Mouse (Mus musculus): ENCODE results near the gene Gm45521.

The Gm45521 gene

DNA sequence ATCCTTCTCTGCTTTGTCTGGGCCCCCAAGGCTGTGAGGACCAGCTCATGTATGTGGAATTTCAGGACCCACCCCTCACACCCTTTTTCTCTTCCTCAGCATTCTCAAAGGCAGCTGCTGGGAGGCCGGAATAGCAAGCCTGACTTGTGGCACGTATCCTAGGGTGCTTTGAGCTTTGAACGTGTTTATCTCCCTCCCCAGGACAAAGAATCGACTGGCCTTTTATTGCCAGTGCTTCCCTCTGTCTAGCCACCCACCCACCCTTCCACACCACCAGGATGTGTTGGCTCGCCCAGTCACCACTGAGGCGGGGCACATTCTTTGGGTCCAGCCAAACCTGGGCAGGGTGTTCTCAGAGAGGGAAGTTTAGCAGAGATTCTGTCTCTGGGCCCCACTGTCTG is 3.0 kb upstream of the Gm45521 start:
- DNase-seq: no peak

DNA sequence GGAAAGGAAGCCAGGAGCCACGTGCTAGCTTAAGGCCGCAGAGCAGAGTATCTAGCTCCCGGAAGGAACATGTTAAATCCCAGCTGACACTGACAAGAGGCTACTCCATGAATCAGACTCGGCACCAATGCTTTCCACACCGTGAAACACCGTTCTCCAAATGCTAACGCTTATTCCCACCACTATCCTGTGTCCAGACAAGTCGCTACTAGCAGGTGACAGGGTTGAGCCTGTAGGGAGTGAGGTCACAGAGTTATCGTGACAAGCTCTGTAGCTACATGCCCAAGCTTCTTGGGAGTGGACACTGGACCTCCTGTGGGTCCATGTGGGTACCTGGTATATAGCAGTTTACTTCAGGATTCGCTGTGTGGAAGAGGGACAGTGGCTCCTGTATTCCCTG is 661 bp upstream of the Gm45521 start:
- no peak for DNase-seq

DNA sequence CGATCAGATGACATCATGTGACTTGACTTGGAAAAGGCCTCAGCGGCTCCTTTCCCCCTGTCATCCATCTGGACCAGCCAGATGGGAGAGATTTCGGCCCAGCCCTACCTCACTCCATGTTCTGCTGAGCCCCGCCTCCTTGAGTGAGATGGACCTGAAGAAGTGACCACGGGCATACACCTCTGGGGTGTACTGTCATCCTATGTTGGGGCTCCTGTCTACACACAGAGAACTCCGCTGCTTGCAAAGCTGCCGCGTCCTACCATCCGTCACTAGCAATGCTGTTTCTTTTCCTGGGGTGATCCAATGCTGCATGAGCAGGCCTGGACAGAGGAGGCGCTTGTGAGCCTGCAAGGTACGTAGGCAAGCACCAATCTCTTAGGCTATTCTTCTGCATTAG is 3.5 kb downstream of the Gm45521 start:
- DNase-seq: peak; percentile 46

DNA sequence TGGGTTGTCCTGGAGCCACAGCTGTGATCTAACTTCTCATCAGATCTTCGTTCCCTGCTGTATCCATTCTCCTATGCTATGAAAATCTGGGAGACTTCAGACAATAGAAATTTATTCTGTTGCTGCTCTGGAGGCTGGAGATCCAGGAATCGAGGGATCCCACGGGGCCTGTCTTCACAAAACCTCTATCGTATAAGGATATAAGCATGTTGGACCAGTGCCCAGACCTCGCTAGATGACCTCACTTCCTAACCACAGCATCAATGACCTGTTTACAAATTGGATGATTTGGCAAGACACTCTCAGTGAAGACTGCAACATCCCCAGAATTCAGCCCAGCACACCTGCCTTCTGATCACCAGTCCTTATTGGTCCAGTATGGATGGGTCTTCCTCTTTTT is 4.6 kb downstream of the Gm45521 start:
- DNase-seq: no peak

DNA sequence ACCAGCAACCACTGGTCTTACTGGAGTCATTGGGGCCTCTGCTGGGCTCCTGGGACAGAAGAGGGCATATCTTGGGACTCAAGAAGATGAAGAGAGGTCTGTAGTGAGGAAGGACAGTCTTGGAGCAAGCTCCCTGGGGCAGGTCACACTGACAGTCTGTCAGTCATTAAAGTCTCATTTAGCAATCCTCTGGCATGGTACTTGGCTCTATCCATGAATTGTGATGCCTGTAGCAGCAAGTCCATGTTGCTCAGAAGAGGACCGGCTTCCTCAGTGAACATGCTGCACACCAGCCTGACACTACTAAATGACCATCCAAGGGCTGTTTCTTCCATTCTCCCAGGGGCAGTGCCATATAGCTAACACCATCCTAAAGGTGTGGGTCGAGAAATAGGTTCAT is 5.5 kb downstream of the Gm45521 start:
- no peak for DNase-seq

DNA sequence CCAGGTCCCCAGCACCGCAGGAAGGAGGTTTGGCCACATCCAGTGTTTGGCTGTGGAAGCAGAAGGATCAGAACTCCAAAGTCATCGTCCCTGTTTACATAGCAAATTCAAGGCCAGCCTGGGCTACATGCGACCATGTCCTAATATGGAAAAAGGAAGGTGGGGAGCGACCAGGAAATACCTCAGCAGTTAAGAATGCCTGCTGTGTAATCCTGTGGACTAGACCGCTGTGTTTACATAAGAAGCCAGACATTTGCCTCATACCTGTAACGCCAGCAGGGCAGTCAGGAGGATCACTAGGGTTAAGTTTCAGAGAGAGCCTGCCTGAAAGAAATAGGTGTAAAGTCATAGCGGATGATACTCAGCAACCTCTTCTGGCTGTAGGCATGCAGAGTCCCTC is 6.1 kb downstream of the Gm45521 start:
- no peak for DNase-seq

DNA sequence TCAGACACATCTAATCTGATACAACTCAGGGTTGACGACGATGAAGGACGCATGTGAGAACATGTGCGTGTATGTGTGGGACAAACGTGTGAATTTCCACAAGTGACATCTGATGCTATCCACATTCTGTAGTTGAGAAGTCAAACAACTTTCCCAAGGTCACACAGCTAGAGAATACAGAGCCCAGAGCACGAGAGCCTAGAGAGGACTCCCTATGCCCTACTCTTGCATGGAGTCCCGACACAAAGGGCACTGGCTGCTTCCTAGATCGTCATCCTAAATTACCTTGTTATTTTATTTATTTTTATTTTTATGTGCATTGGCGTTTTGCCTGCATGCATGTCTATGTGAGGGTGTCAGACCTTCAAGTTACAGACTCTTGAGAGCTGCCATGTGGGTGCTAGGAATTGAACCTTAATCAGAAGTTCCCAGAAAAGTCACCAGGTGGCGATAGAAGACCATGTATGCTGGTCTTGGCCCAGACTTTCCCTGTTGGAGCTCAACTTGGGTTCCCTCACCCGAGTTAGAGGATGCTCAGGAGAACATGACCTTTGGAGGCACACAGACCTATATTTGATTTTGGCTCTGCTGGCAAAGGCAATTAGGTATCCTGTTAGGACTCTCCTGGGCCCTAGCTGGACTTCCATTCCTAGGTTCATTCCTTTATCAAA is 7.3 kb downstream of the Gm45521 start:
- peak; percentile 69 for DNase-seq

DNA sequence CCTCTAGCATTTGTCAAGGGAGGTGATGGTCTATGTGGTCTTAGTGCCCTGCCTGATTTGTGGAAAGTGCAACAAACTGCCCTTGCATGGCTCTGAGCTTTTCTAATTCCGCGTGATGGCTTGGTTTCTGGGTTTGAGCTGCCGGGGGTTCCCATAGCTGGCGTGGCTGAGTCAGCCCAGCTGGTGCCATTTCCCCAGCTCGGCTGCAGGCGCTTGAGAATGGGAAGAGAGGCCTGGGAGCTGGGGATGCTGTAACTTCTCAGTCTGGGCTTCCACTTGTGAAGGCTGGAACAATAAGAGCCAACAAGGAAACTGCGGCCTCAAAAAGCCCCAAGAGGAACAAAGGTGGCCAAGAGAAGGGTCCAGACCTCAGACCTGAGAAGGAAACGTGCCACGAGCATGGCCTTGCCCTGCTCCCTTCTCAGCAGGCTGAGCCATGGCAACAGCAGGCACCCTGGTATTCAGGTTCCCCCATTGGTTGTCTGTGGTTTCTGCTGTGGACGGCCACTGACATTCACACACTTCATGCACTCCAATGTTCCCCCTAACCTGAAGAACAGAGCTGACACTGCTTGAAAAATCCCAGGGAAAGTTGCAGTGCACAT is 14.9 kb downstream of the Gm45521 start:
- DNase-seq: no peak

DNA sequence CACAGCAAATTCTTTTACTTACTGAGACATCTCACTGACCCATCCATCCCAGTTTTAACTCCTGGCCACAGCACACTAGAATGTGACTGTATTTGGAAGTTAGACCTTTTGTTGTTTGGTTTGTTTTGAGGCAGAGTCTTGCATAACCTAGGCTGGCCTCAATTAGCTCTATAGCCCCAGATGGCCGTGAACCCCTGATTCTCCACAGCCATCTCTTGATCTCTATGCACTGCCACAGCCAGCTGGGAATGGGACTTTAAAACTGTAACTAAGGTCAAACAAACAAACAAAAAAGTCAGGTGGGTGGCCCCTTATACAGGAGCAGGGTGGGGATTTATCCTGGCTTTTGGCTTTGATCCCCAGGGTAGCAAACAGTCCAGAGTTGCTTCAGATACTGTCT is 17.6 kb downstream of the Gm45521 start:
- no peak for DNase-seq

DNA sequence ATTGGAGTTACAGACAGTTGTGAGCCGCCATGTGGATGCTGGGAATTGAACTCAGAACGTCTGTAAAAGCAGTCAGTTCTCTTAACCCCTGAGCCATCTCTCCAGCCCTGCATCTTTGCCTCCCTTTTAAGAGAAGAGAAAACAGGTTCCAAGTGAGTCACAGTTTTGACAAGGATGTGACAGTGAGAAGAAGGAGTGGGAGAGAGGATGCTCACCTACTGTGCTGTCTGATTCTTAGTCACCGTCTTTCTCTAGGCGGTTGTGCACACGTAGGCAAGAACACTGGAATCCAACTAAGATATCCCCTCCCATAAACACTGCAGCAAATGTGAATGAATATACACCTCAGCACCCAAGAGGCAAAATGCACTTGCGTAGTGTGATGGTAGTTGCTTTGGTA is 18.1 kb downstream of the Gm45521 start:
- no peak for DNase-seq

DNA sequence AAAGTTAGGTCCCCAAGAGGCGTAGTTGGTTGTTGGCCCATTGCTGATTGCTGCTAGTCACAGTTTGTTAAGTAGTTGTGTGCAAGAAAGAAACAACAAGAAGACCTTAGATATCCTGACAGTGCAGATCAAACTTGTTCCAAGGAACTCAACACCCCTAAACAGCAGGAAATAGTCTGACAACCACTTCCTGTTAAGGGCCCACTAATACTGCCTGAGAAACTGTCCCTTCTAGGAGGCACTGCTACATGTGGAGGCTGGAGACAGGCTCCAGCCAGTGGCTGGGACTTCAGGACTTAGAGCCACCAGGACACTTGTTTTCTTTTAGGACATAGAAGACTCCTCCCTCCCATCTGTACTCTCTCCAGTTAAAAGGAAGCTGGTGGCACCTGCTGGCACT is 20.4 kb downstream of the Gm45521 start:
- no peak for DNase-seq

DNA sequence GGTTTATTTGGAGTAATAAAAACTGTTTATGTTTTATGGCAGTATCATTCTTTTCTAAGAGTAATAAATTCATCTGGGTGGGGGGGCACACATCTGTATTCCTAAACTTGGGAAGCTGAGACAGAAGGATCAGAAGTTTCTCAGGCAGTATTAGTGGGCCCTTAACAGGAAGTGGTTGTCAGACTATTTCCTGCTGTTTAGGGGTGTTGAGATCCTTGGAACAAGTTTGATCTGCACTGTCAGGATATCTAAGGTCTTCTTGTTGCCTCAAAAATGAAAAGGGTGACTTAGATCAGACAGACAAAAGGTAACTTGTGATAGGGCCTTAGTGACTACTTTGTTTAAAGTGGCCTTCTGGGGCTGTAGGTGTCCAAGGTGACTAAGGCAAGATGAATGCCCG is 21.1 kb downstream of the Gm45521 start:
- no peak for DNase-seq

DNA sequence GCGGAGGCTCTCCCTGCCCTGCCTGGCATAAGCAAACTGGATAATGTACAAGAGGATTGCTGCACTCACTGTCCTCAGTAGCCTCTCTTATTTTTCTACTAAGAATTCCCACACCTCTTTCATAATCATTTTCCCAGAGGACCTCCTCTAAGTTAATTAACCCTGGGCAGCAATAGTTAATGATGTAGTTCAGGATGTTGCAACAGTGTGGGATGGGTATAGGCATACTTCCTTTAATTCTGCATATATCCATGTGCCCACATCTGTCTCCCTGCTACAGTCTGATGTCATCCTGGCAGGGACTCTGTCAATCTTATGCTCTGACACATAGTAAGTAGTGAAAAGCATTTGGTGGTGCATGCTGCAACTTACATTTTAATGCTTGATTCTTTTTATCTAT is 24.1 kb downstream of the Gm45521 start:
- no peak for DNase-seq

DNA sequence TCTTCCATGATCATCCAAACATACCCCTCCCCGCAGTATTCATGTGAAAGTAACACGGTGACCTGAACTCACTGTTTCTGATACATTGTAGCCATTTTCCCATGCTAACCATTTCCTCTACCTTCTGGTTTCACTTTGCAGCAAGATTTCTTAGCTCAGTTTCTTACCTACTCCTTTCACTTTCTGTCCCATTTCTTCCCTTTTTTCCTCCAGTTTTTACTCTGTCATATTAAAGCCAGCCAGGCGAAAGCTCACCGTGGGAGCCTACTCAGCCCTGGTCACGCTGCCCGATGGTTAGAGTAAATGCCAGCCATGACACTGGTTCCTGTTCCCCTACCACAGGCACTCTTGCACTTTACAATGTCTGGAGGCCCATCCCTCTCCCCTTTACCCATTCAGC is 29.8 kb downstream of the Gm45521 start:
- DNase-seq: no peak

DNA sequence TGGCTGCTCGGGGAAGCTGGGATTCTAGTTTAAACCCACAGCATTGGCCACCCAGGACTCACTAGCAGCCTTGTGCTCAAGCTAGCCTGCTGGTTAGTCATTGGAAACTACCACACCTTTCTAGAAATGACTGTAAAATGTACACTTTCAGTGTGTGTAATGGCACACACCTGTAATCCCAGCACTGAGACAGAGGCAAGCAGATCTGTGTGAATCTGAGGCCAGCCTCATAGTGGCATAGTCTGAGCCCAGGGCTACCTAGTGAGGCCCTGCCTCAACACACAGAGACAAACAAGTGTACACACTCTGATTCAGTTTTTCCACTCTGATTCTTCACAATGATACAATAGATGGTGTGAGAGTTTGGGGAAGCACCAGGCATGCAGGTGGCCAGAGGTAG is 32.3 kb downstream of the Gm45521 start:
- DNase-seq: no peak

DNA sequence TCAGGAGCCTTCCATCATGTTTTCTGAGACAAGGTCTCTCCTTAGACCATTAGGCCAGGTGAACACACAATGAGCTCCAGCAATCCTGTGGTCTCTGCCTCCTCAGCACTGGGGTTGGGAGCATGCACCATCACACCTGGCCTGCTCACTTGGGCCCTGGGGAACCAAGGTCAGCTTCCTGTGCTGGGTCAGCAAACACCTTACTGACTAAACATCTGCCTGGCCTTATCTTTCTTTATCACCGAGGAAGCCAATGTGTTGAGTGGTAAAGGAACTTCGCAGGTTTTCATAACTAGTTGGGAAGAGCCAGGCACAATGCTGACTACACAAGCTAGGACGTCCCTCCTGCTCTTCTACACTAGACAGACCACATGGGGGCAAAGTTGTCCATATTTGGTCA is 32.9 kb downstream of the Gm45521 start:
- DNase-seq: no peak

DNA sequence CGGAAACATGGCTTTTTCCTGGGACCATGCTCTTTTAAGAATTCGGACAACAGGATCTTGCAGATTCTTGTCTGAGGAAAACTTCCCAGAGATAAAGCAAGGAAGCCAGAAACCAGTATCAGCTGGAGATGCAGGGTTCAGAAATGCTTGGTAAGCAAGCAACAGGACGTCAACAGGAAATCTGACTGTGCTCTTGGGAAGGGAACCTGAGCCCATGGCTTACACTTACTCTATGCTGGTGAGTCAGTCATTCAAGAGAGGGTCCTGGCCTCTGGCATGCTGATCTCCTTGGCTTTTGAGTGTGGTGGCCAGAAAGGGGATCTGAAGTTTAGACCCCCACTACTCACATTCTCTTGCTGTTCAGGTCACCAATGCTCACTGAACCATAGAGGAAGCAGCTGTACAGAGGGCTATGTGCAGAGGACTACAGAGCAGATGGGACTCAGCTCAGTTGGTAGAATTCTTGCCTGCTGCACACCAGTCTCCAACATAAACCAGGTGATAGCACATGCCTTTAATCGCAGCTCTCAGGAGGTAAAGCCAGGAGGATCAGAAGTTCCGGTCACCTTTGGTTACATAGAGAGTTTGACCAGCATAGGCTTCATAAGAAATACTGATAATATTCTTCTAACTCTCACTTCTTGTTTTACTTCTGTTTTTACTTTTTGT is 34.2 kb downstream of the Gm45521 start:
- no peak for DNase-seq

DNA sequence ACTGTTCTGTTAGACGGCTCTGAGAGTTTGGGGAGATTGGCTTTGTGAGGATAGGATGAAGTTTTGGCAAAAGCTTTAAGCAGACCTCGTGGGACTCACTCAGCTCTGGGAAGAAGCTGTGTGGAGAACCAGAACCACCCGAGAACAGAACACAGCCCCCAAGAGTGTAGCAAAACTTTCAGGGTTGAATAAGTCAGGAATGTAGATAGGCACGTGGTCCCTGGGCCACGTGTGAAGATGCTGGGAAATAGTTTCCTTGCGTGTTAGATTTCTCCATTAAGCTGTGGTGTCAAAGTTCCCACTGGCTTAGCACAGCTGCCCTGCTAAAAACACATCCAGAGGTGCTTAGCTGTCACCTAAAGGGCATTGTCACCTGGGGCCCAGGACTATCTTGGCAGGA is 35.1 kb downstream of the Gm45521 start:
- no peak for DNase-seq

DNA sequence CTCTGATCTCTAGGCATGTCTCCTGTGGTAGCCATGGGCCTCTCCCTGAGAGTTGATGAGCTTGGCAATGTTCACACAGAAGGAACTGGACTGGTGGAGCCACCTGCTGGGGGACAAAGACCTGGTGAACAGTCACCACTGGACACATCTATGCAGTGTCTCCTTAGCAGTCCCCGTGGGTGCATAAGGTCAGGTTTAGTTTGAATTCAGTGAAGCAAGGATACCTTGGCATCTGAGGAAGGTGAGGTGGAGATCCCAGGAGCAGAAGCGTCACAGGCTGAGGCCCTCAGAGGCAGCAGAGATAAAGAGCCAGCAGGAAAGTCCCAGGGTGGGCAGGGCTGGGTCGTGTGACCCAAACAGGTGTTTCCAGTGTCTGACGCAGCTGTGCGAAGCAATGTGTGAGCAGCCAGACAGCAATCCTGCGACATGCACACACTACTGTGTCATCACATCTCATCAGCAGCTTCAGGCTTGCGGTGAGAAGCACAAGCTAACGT is 37.2 kb downstream of the Gm45521 start, which contains the start of gene Dnase1l3:
Dnase1l3 (minus strand) TSS at position 303 of the 497 bp plus-strand sequence.
- peak; percentile 57 for DNase-seq

DNA sequence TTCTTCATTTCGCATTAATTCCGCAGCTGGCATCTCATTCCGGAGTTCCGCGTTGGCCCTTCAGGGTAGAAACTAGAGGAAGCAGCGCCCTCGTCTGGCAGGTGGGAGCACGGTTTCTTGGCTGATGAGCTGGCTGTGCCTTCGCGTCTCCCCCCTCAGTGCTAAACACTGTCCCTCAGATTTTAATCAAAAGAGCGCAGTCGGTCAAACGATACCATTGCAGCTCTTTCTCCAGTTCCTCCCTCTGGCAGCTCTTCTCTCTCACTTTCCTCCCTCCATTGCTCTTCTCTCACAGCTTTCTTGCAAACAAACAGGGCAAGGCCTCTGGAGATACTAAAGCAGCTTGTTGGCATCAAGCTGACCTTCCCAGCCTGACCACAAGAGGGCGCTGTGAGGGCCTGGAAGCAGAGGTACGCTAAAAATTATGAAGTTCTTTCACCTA is 40.2 kb downstream of the Gm45521 start:
- DNase-seq: peak; percentile 93

DNA sequence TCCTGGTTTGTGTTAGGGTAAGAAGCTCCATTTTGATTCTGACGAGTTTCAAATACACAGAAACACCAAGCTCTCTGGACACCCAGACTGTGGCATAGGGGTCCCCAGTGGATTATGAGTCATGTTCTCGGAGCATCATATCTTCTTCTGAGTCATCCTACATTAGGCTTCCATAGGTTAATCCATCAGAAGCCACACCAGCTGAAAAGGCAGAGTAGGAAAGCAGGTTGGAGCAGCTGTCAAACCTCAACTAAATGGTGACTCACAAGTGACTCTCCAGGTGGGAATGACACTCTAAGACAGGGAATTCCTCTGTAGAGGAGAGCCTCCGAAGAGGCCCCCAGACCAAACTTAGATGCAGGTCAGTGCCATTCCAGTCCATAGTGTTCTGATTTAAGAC is 41.9 kb downstream of the Gm45521 start:
- no peak for DNase-seq

DNA sequence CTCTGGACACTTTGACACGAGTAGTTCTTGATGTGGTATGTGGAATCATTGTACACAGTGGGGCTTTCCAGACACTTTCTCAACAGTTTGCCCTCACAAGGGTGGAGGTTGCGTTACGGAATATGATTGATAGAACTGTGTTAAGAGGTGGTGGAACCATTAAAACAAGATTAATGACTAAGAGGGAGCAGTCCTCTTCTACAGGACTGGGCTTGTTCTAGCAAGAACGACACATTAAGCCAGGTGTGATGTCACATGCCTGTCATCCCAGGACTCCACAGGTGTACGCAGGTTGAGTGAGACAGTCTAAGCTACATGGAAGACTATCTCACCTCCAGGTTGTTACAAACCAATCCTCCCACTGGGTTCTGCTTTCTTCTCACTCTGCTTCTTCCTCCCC is 42.3 kb downstream of the Gm45521 start:
- no peak for DNase-seq

DNA sequence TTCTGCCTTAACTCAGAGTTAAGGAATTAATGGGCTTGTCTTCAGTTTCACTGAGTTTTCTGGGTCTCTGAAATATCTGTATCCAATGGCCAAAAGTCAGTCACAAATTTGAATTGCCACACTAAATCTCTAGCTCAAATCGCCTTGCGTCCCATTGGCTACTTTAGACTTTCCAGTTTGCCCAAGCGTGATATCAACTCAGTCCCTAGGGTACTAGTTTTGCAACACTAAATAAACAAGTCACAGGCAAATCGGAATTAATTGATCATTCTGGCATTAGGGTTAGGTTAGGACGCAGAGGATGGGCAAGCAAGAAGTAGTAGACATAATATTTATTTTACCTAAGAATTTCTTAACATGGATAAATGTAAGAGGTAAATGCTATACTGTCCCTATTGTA is 43.2 kb downstream of the Gm45521 start:
- no peak for DNase-seq

Measured in right cerebral cortex, postnatal 14 days (tissue).